Mouse (Mus musculus) erythroblast, embryonic 14.5 days (primary cell): ENCODE measurements around the gene Suclg1.

Experiments
- GATA1 ChIP-seq: IDR thresholded peaks from 2 replicates; pipeline ENCODE4 v1.6.1; 2012; ENCODE audit warnings: low read length, inconsistent platforms, mixed read lengths
- TAL1 ChIP-seq: IDR thresholded peaks from 3 replicates; pipeline ENCODE4 v1.6.1; 2012; ENCODE audit warnings: low read length, inconsistent platforms, mixed read lengths

DNA sequence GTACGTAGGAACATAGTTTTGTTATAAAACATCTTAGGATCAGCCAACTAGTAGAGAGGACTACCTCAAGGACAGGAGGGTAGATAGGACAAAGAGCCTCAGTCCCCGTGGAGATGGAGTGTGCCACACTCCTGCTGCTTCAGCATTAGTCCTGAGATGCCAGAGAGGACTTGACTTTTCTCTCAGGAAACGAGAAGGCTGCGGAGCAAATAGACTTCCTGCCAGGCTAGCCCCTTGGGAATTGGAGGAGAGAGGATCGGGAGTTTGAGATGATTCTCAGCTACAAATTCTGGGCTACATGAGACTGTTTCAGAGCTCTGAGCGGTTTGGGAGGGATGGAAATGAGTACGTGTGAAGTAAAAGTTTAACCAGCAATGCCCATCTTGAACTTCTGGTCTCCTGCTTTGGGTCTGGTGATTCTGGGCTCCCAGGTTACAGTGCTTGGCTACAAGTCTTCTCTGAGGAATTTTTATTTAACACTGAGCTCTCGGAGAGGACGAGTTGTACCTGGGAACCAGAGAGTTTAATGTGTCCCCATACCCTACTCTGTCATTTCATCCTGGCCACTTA, 32.4 kb downstream of the Suclg1 start:
- TF ChIP-seq TAL1, result no peak
- TF ChIP-seq GATA1, result no peak
